14 mouse cellular contexts compared by ENCODE assay signal in the genomic region with DNA sequence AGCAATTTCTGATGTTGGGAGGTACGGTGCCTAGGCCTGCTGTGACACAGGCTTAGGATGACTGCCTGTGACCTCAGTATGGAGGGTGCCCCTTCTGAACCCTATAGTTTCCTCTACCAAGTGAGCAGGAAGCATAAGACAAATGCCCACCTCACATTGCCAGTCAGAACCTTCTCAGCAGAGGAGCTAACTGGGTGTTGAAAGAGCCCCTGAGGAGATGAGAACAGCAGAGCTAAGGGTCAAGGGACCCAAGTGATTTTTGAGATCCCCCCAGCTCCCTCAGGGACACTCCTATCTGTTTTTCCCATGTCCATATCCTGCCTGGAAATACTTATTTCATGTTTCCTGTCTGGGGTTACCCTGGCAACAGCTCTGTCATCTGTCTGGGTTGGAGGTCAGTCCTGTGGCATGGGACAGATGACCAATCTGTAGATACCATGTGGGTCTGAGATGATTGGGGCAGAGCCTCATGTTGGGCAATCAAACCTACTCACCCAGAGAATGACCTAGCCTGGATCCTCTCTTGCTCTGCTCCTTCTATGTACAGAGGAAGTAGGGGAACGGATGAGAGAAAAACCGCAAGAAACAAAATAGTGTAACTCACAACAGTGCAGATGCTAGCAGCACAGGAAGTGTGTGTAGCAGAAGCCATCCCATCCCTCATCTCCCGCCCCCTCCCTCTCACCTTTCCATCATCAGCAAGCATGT.
DNase-seq lines count a peak whose midpoint lies in the region; ATAC-seq and TF ChIP-seq lines count a peak whose summit lies in the region.
"Had no signal": no experiment of that assay in that cellular context is flagged by ENCODE, and none has a peak within 500 bp of the region (broad histone marks: within the 10 kb centered on the region; RNA-seq: fewer than 3 reads in every experiment).

No protein-coding gene starts in this region.

- no peak overlapping the region for H3K9ac ChIP-seq in lung, postnatal 0 days (replicated peaks; ENCODE audit: low read depth)
- no peak overlapping the region for H3K9ac ChIP-seq in midbrain, embryonic 13.5 days (replicated peaks)
- H3K9ac ChIP-seq: hindbrain, embryonic 15.5 days had no signal

- no peak overlapping the region for H3K4me3 ChIP-seq in lung, postnatal 0 days (ENCODE audit: low read depth, low read length)
- no peak overlapping the region for H3K4me3 ChIP-seq in macrophage (ENCODE audit: inconsistent target)
- no peak overlapping the region for H3K4me3 ChIP-seq in midbrain, embryonic 13.5 days (replicated peaks)
- no peak overlapping the region for H3K4me3 ChIP-seq in forebrain, embryonic 10.5 days
- H3K4me3 ChIP-seq: hindbrain, embryonic 15.5 days; layer of hippocampus, adult 2 months had no signal

- no peaks in the 10 kb centered on the region for H3K27me3 ChIP-seq in lung, postnatal 0 days (replicated peaks; ENCODE audit: insufficient read depth, low read length)
- H3K27me3 ChIP-seq in midbrain, embryonic 13.5 days = no peaks in the 10 kb centered on the region
- H3K27me3 ChIP-seq in forebrain, embryonic 10.5 days (ENCODE audit: poor library complexity, severe bottlenecking) = peaks cover 8% of the 10 kb centered on the region
- H3K27me3 ChIP-seq: hindbrain, embryonic 15.5 days had no signal

- H3K79me2 ChIP-seq in macrophage (ENCODE audit: inconsistent target) = peaks cover 84% of the 10 kb centered on the region

- peaks cover 10% of the 10 kb centered on the region; the same call in 1 of the 2 replicates for H3K4me1 ChIP-seq in lung, postnatal 0 days (ENCODE audit: insufficient read depth, low read depth, low read length)
- peaks cover 21% of the 10 kb centered on the region for H3K4me1 ChIP-seq in midbrain, embryonic 13.5 days (replicated peaks)
- H3K4me1 ChIP-seq in forebrain, embryonic 10.5 days = peaks cover 28% of the 10 kb centered on the region

- DNase-seq in lung, postnatal 0 days (ENCODE audit: low spot score) = peak; percentile 62
- DNase-seq in lung, postnatal 14 days = no peak
- DNase-seq in T-cell, adult 2 months (ENCODE audit: low spot score) = peak; percentile 80
- DNase-seq in thymus, postnatal 14 days = peak; percentile 69
- DNase-seq in frontal cortex, postnatal 10 days (ENCODE audit: low spot score in 2 of 2) = no peak
- no peak for DNase-seq in forebrain, embryonic 10.5 days (ENCODE audit: extremely low spot score, low spot score)
- DNase-seq: cerebellum, postnatal 36 days; gastrocnemius, postnatal 25 days; retina, postnatal 1 day had no signal

- WGBS in lung, postnatal 0 days = 61% methylated on average over 4 of the region's 4 CpGs
- whole genome bisulfite sequencing in macrophage (ENCODE audit: missing documents) = 22% methylated on average over 4 of the region's 4 CpGs
- 89% methylated on average over 4 of the region's 4 CpGs for WGBS in midbrain, embryonic 13.5 days
- WGBS in forebrain, embryonic 10.5 days = 89% methylated on average over 4 of the region's 4 CpGs

- H3K36me3 ChIP-seq in lung, postnatal 0 days (ENCODE audit: insufficient read depth, low read length) = no peaks in the 10 kb centered on the region
- H3K36me3 ChIP-seq in macrophage (ENCODE audit: inconsistent target) = no peaks in the 10 kb centered on the region
- no peaks in the 10 kb centered on the region for H3K36me3 ChIP-seq in midbrain, embryonic 13.5 days
- H3K36me3 ChIP-seq in forebrain, embryonic 10.5 days (replicated peaks) = no peaks in the 10 kb centered on the region
- H3K36me3 ChIP-seq: hindbrain, embryonic 15.5 days had no signal

- TF ChIP-seq CTCF in lung, postnatal 0 days (IDR thresholded peaks at IDR 0.05) = no peak

- ATAC-seq in lung, postnatal 0 days = peak; percentile 37
- ATAC-seq in midbrain, embryonic 13.5 days = no peak
- ATAC-seq: midbrain, embryonic 16.5 days had no signal

- H3K4me2 ChIP-seq in lung, postnatal 0 days (replicated peaks; ENCODE audit: low read depth, low read length) = no peak overlapping the region
- no peak overlapping the region for H3K4me2 ChIP-seq in midbrain, embryonic 13.5 days (replicated peaks)
- H3K4me2 ChIP-seq: hindbrain, embryonic 15.5 days had no signal

- no peak overlapping the region for H3K27ac ChIP-seq in lung, postnatal 0 days (ENCODE audit: low read length)
- H3K27ac ChIP-seq in macrophage = peak overlapping the region; percentile 85
- H3K27ac ChIP-seq in midbrain, embryonic 13.5 days = no peak overlapping the region
- no peak overlapping the region for H3K27ac ChIP-seq in forebrain, embryonic 10.5 days
- H3K27ac ChIP-seq: hindbrain, embryonic 15.5 days; layer of hippocampus, adult 2 months had no signal

- TF ChIP-seq EP300 in lung, postnatal 0 days (IDR thresholded peaks at IDR 0.05) = peak; percentile 54; the same call in 1 of the 2 replicates

- H3K9me3 ChIP-seq in lung, postnatal 0 days (ENCODE audit: low read length) = no peaks in the 10 kb centered on the region
- no peaks in the 10 kb centered on the region for H3K9me3 ChIP-seq in midbrain, embryonic 13.5 days
- no peaks in the 10 kb centered on the region for H3K9me3 ChIP-seq in forebrain, embryonic 10.5 days
- H3K9me3 ChIP-seq: hindbrain, embryonic 15.5 days had no signal

Comparison
In these comparisons a context has a peak if more than half of its experiments do, and no peak if none do; other contexts are left out.
1. DNase-seq: peak in lung, postnatal 0 days (single experiment), T-cell, adult 2 months (single experiment) and thymus, postnatal 14 days (single experiment); none in lung, postnatal 14 days (single experiment), frontal cortex, postnatal 10 days (0 of 2) and forebrain, embryonic 10.5 days (single experiment).